22 mouse cellular contexts compared by ENCODE assay signal in the genomic region with DNA sequence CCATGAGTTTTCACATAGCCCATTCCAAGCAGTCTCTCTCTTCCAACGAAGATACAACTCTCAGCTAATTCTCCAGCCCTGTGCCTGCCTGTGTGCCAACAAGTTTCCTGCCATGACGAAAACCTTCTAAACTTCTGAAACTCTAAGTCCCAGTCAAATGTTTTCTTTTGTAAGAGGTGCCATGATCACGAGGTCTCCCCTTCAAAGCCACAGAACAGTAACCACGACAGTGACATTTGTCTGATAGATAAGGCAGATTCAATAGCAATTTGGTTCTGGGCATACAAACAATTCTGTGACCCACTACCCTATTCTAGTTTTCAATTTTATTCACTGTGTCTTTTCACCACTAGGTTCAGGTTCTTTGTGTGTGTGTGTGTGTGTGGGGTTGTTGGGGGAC.
"Had no signal": no experiment of that assay in that cellular context is flagged by ENCODE, and none has a peak within 500 bp of the region (broad histone marks: within the 10 kb centered on the region; RNA-seq: fewer than 3 reads in every experiment).

No protein-coding gene starts in this region.

- H3K27ac ChIP-seq: kidney, postnatal 0 days; left cerebral cortex, adult 2 months; limb, embryonic 10.5 days; limb, embryonic 13.5 days; liver, embryonic 12.5 days; liver, embryonic 15.5 days; lung, embryonic 15.5 days; midbrain, embryonic 10.5 days; midbrain, embryonic 13.5 days; stomach, postnatal 0 days had no signal

- DNase-seq: kidney, postnatal 25 days; layer of hippocampus, postnatal 36 days; liver; lung, adult 18-20 months; lung, postnatal 10 days; lung, postnatal 36 days; thymus, adult 2 months; thymus, postnatal 14 days; thymus, postnatal 4 days had no signal

- H3K27me3 ChIP-seq: limb, embryonic 13.5 days; liver, embryonic 12.5 days; liver, embryonic 15.5 days; lung, embryonic 15.5 days; megakaryocyte, embryonic 14.5 days; midbrain, embryonic 13.5 days had no signal

- H3K4me2 ChIP-seq: limb, embryonic 13.5 days; liver, embryonic 12.5 days; liver, embryonic 15.5 days; lung, embryonic 15.5 days; midbrain, embryonic 13.5 days had no signal

- H3K9me3 ChIP-seq: limb, embryonic 10.5 days; limb, embryonic 13.5 days; liver, embryonic 12.5 days; liver, embryonic 15.5 days; lung, embryonic 15.5 days; megakaryocyte, embryonic 14.5 days; midbrain, embryonic 10.5 days; midbrain, embryonic 13.5 days had no signal

- H3K4me3 ChIP-seq: left cerebral cortex, adult 2 months; limb, embryonic 10.5 days; limb, embryonic 13.5 days; liver, embryonic 12.5 days; liver, embryonic 15.5 days; lung, embryonic 15.5 days; megakaryocyte, embryonic 14.5 days; midbrain, embryonic 10.5 days; midbrain, embryonic 13.5 days; myocyte had no signal

- H3K9ac ChIP-seq: limb, embryonic 13.5 days; liver, embryonic 12.5 days; liver, embryonic 15.5 days; lung, embryonic 15.5 days; midbrain, embryonic 13.5 days had no signal

- ATAC-seq: liver, embryonic 12.5 days; midbrain, embryonic 13.5 days; midbrain, embryonic 16.5 days had no signal

- H3K4me1 ChIP-seq: limb, embryonic 10.5 days; limb, embryonic 13.5 days; midbrain, embryonic 10.5 days; midbrain, embryonic 13.5 days had no signal
